Mouse (Mus musculus): ENCODE data around the gene Maneal. TPM values are rescaled to one million over a fixed set of nuclear protein-coding genes. Genes with fewer than 3 reads are reported as not detected.

Maneal gene
- total RNA-seq, 2 experiments from 2014 or later = 0.23 to 0.52 TPM

GRCm38 (mm10) chr4:124849631-124850260 is 12.2 kb downstream of the Maneal start:
- DNase-seq (ENCODE audit: low spot score) = peak; percentile 17

- peak; percentile 78 for DNase-seq (ENCODE audit: low spot score)
These were observed 14.4 kb downstream of the Maneal start for GRCm38 (mm10) chr4:124847573-124847972.

GRCm38 (mm10) chr4:124843493-124843892 is 18.5 kb downstream of the Maneal start:
- no peak for DNase-seq (ENCODE audit: low spot score)

- DNase-seq (ENCODE audit: low spot score) = no peak
These were observed 21.0 kb downstream of the Maneal start for GRCm38 (mm10) chr4:124840998-124841397.

GRCm38 (mm10) chr4:124838035-124838700 is 23.8 kb downstream of the Maneal start:
- DNase-seq (ENCODE audit: low spot score) = no peak

- DNase-seq (ENCODE audit: low spot score) = no peak
These were observed 29.2 kb downstream of the Maneal start for GRCm38 (mm10) chr4:124832796-124833195.

- DNase-seq (ENCODE audit: low spot score) = no peak
These were observed 32.3 kb downstream of the Maneal start for GRCm38 (mm10) chr4:124829671-124830070.

GRCm38 (mm10) chr4:124825371-124825965 is 36.5 kb downstream of the Maneal start:
- no peak for DNase-seq (ENCODE audit: low spot score)

- no peak for DNase-seq (ENCODE audit: low spot score)
These were observed 37.0 kb downstream of the Maneal start for GRCm38 (mm10) chr4:124824967-124825366.

GRCm38 (mm10) chr4:124818832-124819231 is 43.1 kb downstream of the Maneal start:
- DNase-seq (ENCODE audit: low spot score) = no peak

- no peak for DNase-seq (ENCODE audit: low spot score)
These were observed 44.2 kb downstream of the Maneal start for GRCm38 (mm10) chr4:124817803-124818202.

GRCm38 (mm10) chr4:124815901-124816300 is 46.1 kb downstream of the Maneal start:
- peak; percentile 26 for DNase-seq (ENCODE audit: low spot score)

- no peak for DNase-seq (ENCODE audit: low spot score)
These were observed 50.5 kb downstream of the Maneal start for GRCm38 (mm10) chr4:124811347-124811975.

GRCm38 (mm10) chr4:124810056-124810455 is 51.9 kb downstream of the Maneal start:
- no peak for DNase-seq (ENCODE audit: low spot score)

GRCm38 (mm10) chr4:124809136-124809883 is 52.7 kb downstream of the Maneal start:
- DNase-seq (ENCODE audit: low spot score) = no peak

GRCm38 (mm10) chr4:124808511-124808910 is 53.5 kb downstream of the Maneal start:
- no peak for DNase-seq (ENCODE audit: low spot score)

Other genes starting within 250 kb of the Maneal start
- gene Pou3f1, start 205.4 kb downstream of the Maneal start, total RNA-seq (2021) = under 1 TPM; 0.31 to 0.39 TPM
- gene Utp11, start 168.6 kb downstream of the Maneal start, total RNA-seq (2021) = 10 to 100 TPM; 18.4 to 22.7 TPM
- 100 to 1,000 TPM; 271 to 315 TPM for gene Fhl3, start 161.5 kb downstream of the Maneal start, total RNA-seq (2021)
- 10 to 100 TPM; 12.7 to 13.9 TPM for gene Sf3a3, start 147.4 kb downstream of the Maneal start, total RNA-seq (2021)
- gene Inpp5b, start 120.3 kb downstream of the Maneal start, total RNA-seq (2021) = 1 to 10 TPM; 7.4 to 8.1 TPM
- 10 to 100 TPM; 11.1 to 12.1 TPM for gene Mtf1, start 60.1 kb downstream of the Maneal start, total RNA-seq (2021)
- 10 to 100 TPM; 10.4 to 11.9 TPM for gene Yrdc, start 11.5 kb downstream of the Maneal start, total RNA-seq (2021)
- gene 1110065P20Rik, start 11.0 kb downstream of the Maneal start, total RNA-seq (2021) = 10 to 100 TPM; 19.7 to 23.0 TPM
- gene Epha10, start 18.7 kb upstream of the Maneal start, total RNA-seq (2021) = not detected
- gene 9930104L06Rik, start 74.9 kb upstream of the Maneal start, total RNA-seq (2021) = 1 to 10 TPM; 6.2 to 6.5 TPM
- gene Cdca8, start 77.1 kb upstream of the Maneal start, total RNA-seq (2021) = under 1 TPM in 1 of 2 experiments, not detected in 1; 0.62 TPM
- under 1 TPM; 0.23 to 0.59 TPM for gene Rspo1, start 124.3 kb upstream of the Maneal start, total RNA-seq (2021)
- gene Gnl2, start 154.4 kb upstream of the Maneal start, total RNA-seq (2021) = 10 to 100 TPM; 30.8 to 31.1 TPM
- not detected for gene Dnali1, start 203.5 kb upstream of the Maneal start, total RNA-seq (2021)
- gene Snip1, start 204.5 kb upstream of the Maneal start, total RNA-seq (2021) = 1 to 10 TPM; 4.8 TPM
- 10 to 100 TPM; 11.6 TPM for gene Meaf6, start 223.0 kb upstream of the Maneal start, total RNA-seq (2021)